Mouse (Mus musculus): ENCODE results near the gene Esp4.

- TF ChIP-seq CTCF (IDR thresholded peaks at IDR 0.05; ENCODE audit: low read depth) (no peak), EP300 (IDR thresholded peaks at IDR 0.05; ENCODE audit: low read depth) (no peak)
These were observed at the start of gene Esp4 for GRCm38 (mm10) chr17:40598294-40598693.
